Mouse (Mus musculus): ENCODE results near the gene Snrnp70.

GRCm38 (mm10) chr7:45366652-45367019 is 28.9 kb downstream of the Snrnp70 start, which contains the start of gene Ppfia3:
- TF ChIP-seq POLR2A (IDR thresholded peaks at IDR 0.05; ENCODE audit: borderline replicate concordance, control insufficient read depth, low read depth, low read length) (no peak), CTCF (IDR thresholded peaks at IDR 0.05; ENCODE audit: control insufficient read depth, insufficient read depth, low read length) (no peak)
